Mouse (Mus musculus) neural tube, embryonic 14.5 days (tissue): ENCODE results near the gene Ap3b2. TPM values are rescaled to one million over a fixed set of nuclear protein-coding genes. Genes with fewer than 3 reads are reported as not detected.
"Not testable (repeated sequence)": the region's sequence is repeated elsewhere in the genome, so short reads cannot be mapped to it uniquely, and the experiment has no call there.

ENCODE experiments used
- ATAC-seq: fragments of 200-750 bp; cut with Nextera tagmentation; 2 replicates; pipeline ENCODE4 v1.8.0; 2017; ENCODE audit warnings: low read depth, mild to moderate bottlenecking, moderate TSS enrichment, moderate library complexity
- H3K27ac ChIP-seq: fragments of 300-500 bp; sonication (generic); 2 replicates; pipeline ENCODE4 v1.5.1; 2014; ENCODE audit warnings: low read depth, mild to moderate bottlenecking, control low read depth, low read length, moderate library complexity, mixed read lengths
- H3K27me3 ChIP-seq: fragments of 300-500 bp; sonication (generic); 2 replicates; pipeline ENCODE4 v1.6.1; 2014; ENCODE audit warnings: low read length; ENCODE audit not compliant: control insufficient read depth, insufficient read depth
- H3K36me3 ChIP-seq: fragments of 300-500 bp; sonication (generic); 2 replicates; pipeline ENCODE4 v1.6.1; 2014; ENCODE audit warnings: low read length, mixed read lengths; ENCODE audit not compliant: control insufficient read depth, insufficient read depth
- H3K4me1 ChIP-seq: fragments of 300-500 bp; sonication (generic); 2 replicates; pipeline ENCODE4 v1.6.1; 2014; ENCODE audit warnings: low read length; ENCODE audit not compliant: control insufficient read depth, insufficient read depth
- H3K4me2 ChIP-seq: fragments of 300-500 bp; sonication (generic); 2 replicates; pipeline ENCODE4 v1.6.1; 2014; ENCODE audit warnings: mild to moderate bottlenecking, low read depth, low read length, control low read depth
- H3K4me3 ChIP-seq: fragments of 300-500 bp; sonication (generic); 2 replicates; pipeline ENCODE4 v1.5.1; 2014; ENCODE audit warnings: low read depth, low read length, control low read depth, mixed read lengths
- H3K9ac ChIP-seq: fragments of 300-500 bp; sonication (generic); replicated peaks from 2 replicates; pipeline ENCODE4 v1.6.1; 2014; ENCODE audit warnings: low read depth, mild to moderate bottlenecking, control low read depth, low read length, mixed read lengths
- H3K9me3 ChIP-seq: fragments of 300-500 bp; sonication (generic); 2 replicates; pipeline ENCODE4 v1.6.1; 2016; ENCODE audit warnings: low read length; ENCODE audit not compliant: control insufficient read depth
- WGBS: fragments of 180-500 bp; shearing (Covaris S2); extraction: QIAGEN DNeasy Blood & Tissue Kit; methylation state at CpG from one replicate; pipeline ENCODE4 v1.1.7; 2014; 5-methylcytosine and 5-hydroxymethylcytosine counted together
- polyA plus RNA-seq: library from polyadenylated mRNA; unstranded; fragments of >200 nt; fragmentation: Nextera tagmentation; extraction: Ambion mirVana; gene quantifications from 2 replicates; pipeline ENCODE4 v1.2.1, GENCODE M21; 2014

The Ap3b2 gene
- polyA plus RNA-seq, 1 experiment from 2014 or later: 136 TPM

DNA sequence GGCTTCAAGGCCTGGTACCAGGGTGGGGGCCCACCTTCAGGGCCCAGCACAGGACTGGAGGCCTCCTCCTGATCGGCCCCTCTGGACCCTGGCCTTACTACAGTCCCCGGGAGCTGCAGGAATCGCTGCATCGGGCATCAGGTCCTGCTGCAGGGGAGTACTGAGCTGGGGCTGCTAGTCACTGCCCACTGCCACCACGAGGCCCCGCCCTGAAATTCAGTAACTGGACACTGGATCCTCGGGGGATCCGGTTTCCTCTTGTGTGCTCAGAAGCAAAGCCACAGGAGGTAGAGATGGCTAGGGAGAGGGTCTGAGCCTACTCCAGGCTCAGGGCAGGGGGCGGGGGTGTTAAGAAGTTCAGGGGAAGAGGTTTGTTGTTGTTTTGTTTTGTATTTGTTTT lies 4.1 kb downstream of the Ap3b2 start:
- Histone ChIP-seq H3K9me3 (no peaks in the 10 kb centered on the region), H3K4me3 (no peak overlapping the region), H3K36me3 (no peaks in the 10 kb centered on the region), H3K4me2 (no peak overlapping the region), H3K27me3 (peaks cover 2% of the 10 kb centered on the region; the same call in 1 of the 2 replicates), H3K9ac (no peak overlapping the region), H3K27ac (no peak overlapping the region), H3K4me1 (peaks cover 13% of the 10 kb centered on the region)
- 10% methylated on average over 9 of the region's 9 CpGs for WGBS
- no peak for ATAC-seq

GRCm38 (mm10) chr7:81480800-81481199 lies 12.9 kb downstream of the Ap3b2 start:
- Histone ChIP-seq H3K4me3 (no peak overlapping the region), H3K27ac (no peak overlapping the region), H3K4me2 (no peak overlapping the region), H3K27me3 (no peaks in the 10 kb centered on the region), H3K4me1 (no peaks in the 10 kb centered on the region), H3K9ac (no peak overlapping the region), H3K9me3 (no peaks in the 10 kb centered on the region), H3K36me3 (peaks cover 22% of the 10 kb centered on the region)
- no peak for ATAC-seq
- 2% methylated on average over 8 of the region's 8 CpGs for WGBS

- no peak for ATAC-seq
- WGBS: 67% methylated on average over 3 of the region's 3 CpGs
- Histone ChIP-seq H3K27me3 (no peaks in the 10 kb centered on the region), H3K4me1 (no peaks in the 10 kb centered on the region), H3K9ac (no peak overlapping the region), H3K4me2 (no peak overlapping the region), H3K9me3 (no peaks in the 10 kb centered on the region), H3K36me3 (peaks cover 25% of the 10 kb centered on the region), H3K4me3 (no peak overlapping the region), H3K27ac (no peak overlapping the region)
Observed at GRCm38 (mm10) chr7:81479531-81480090, 14.1 kb downstream of the Ap3b2 start.

DNA sequence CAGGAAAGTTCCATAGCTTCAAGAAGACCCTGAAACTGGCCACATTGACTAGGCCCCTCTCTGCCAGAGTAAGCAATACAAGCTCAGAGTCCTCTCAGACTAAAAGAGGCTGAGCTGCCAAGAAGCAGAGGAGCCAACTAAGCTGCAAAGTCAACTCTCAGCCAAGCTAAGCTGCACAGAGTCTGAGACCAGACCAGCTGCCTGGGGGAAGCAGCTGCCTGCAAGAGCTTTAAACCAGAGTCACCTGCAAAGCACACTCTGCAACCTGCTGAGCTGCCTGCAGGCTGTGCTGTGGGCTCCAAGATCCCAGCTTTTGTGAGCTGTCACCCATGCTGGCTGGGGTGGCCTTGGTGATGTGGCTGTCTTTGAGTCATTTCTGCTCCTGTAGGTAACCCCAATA lies 15.5 kb downstream of the Ap3b2 start:
- not testable (repeated sequence) for H3K9me3 ChIP-seq, H3K4me3 ChIP-seq, H3K9ac ChIP-seq, H3K4me2 ChIP-seq, H3K4me1 ChIP-seq, H3K27me3 ChIP-seq, H3K27ac ChIP-seq, ATAC-seq
- H3K36me3 ChIP-seq: peaks cover 15% of the 10 kb centered on the region; the same call in 1 of the 2 replicates

DNA sequence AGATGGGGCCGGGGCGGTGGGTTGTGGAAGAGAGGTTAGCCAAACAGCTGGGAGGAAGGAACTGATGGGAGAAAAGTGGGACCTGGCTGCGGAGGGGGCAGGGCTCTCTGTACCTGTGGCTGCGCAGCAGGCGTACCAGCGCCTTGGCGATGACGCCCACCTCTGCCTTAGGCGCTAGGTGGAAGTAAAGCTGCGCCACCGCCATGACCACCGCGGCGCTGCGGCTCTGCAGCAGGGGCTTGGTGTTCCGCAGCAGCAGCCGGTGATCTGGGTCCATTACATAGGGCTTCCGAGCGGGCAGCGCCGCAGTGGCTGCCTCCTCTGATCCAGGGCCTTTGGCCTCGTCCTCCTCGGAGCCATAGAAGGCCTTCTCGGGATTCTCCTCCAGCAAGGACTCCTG lies 16.9 kb downstream of the Ap3b2 start:
- Histone ChIP-seq H3K36me3 (peaks cover 14% of the 10 kb centered on the region; the same call in 1 of the 2 replicates), H3K4me1 (no peaks in the 10 kb centered on the region), H3K27ac (no peak overlapping the region), H3K9ac (no peak overlapping the region), H3K4me3 (no peak overlapping the region), H3K27me3 (no peaks in the 10 kb centered on the region), H3K9me3 (no peaks in the 10 kb centered on the region), H3K4me2 (no peak overlapping the region)
- 7% methylated on average over 24 of the region's 24 CpGs for WGBS
- no peak; the same call in 1 of the 2 replicates for ATAC-seq

GRCm38 (mm10) chr7:81475221-81475620 lies 18.5 kb downstream of the Ap3b2 start:
- Histone ChIP-seq H3K36me3 (peaks cover 20% of the 10 kb centered on the region; the same call in 1 of the 2 replicates), H3K4me2 (no peak overlapping the region), H3K27ac (no peak overlapping the region), H3K4me3 (no peak overlapping the region), H3K27me3 (no peaks in the 10 kb centered on the region), H3K4me1 (no peaks in the 10 kb centered on the region), H3K9ac (no peak overlapping the region), H3K9me3 (no peaks in the 10 kb centered on the region)
- ATAC-seq: no peak
- WGBS: 79% methylated on average over 3 of the region's 3 CpGs

- no peak overlapping the region for H3K9ac ChIP-seq
- H3K4me3 ChIP-seq: no peak overlapping the region
- no peaks in the 10 kb centered on the region for H3K4me1 ChIP-seq
- H3K27ac ChIP-seq: no peak overlapping the region
- 84% methylated on average over 9 of the region's 9 CpGs for WGBS
- H3K36me3 ChIP-seq: peaks cover 37% of the 10 kb centered on the region
- no peak overlapping the region for H3K4me2 ChIP-seq
- H3K27me3 ChIP-seq: no peaks in the 10 kb centered on the region
- ATAC-seq: no peak
- no peaks in the 10 kb centered on the region for H3K9me3 ChIP-seq
Observed at GRCm38 (mm10) chr7:81464906-81465450, 28.7 kb downstream of the Ap3b2 start.

- no peak for ATAC-seq
- Histone ChIP-seq H3K4me1 (no peaks in the 10 kb centered on the region), H3K4me2 (no peak overlapping the region), H3K27ac (no peak overlapping the region), H3K9me3 (no peaks in the 10 kb centered on the region), H3K9ac (no peak overlapping the region), H3K4me3 (no peak overlapping the region), H3K36me3 (peaks cover 34% of the 10 kb centered on the region), H3K27me3 (no peaks in the 10 kb centered on the region)
- WGBS: 18% methylated on average over 4 of the region's 4 CpGs
Observed at GRCm38 (mm10) chr7:81464116-81464515, 29.6 kb downstream of the Ap3b2 start.

GRCm38 (mm10) chr7:81462815-81463214 lies 30.9 kb downstream of the Ap3b2 start:
- H3K9me3 ChIP-seq: no peaks in the 10 kb centered on the region
- no peaks in the 10 kb centered on the region for H3K4me1 ChIP-seq
- H3K4me3 ChIP-seq: no peak overlapping the region
- H3K9ac ChIP-seq: no peak overlapping the region
- H3K4me2 ChIP-seq: no peak overlapping the region
- peaks cover 34% of the 10 kb centered on the region for H3K36me3 ChIP-seq
- WGBS: 79% methylated on average over 3 of the region's 3 CpGs
- H3K27me3 ChIP-seq: no peaks in the 10 kb centered on the region; the same call in 1 of the 2 replicates
- ATAC-seq: no peak
- H3K27ac ChIP-seq: no peak overlapping the region
